Comparison of ENCODE assay signal across 22 mouse cellular contexts in genomic region chr1:97238557-97238956, GRCm38 (mm10).
"Had no signal": no experiment of that assay in that cellular context is flagged by ENCODE, and none has a peak within 500 bp of the region (broad histone marks: within the 10 kb centered on the region; RNA-seq: fewer than 3 reads in every experiment).

No protein-coding gene starts in this region.

- ATAC-seq: hindbrain, embryonic 16.5 days; hindbrain, postnatal 0 days; inflammation-experienced regulatory T-cells, adult 6 months; intestine, embryonic 15.5 days; intestine, embryonic 16.5 days; intestine, postnatal 0 days had no signal

- DNase-seq: heart, postnatal 10 days; heart, postnatal 14 days; heart, postnatal 36 days; heart, postnatal 4 days; kidney, adult 11 months; kidney, adult 18-20 months; kidney, adult 2 months; kidney, adult 8-10 months; kidney, adult 9 months; kidney, postnatal 10 days; kidney, postnatal 14 days; kidney, postnatal 25 days; kidney, postnatal 36 days; kidney, postnatal 4 days; layer of hippocampus, adult 9-11 months; layer of hippocampus, postnatal 36 days had no signal
